Mouse (Mus musculus): ENCODE measurements around the gene Olfm1. TPM values are rescaled to one million over a fixed set of nuclear protein-coding genes. Genes with fewer than 3 reads are reported as not detected.

The Olfm1 gene
- polyA plus RNA-seq, 1 experiment from 2014 or later, result 113 TPM

DNA sequence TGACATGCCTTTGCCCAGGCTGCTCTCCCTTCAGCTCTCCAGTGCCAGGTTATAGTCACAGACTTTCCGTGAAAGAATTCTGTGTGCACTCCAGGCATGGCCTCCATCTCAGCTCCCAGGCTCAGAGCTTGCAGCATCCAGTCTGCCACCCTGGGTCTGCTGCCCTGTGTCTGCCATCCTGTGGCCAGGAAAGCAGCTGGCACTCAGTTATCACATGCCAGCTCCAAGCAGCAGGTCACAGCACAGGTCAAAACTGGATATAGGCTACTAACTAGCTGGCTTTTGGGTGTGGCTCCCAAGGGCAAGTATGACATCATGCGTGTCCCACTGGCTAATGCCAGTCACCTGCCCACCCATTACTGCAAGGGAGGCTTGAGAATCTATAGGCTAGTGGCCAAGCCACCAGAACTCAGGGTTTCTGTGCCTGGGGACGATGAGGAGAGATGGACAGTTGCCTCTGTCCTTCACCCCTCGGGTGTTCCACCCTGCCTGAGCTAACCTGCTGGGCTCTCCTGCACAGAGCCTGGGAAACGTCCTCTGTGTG is 53.4 kb downstream of the Olfm1 start:
- peaks cover 15% of the 10 kb centered on the region for H3K4me1 ChIP-seq (replicated peaks)
- no peaks in the 10 kb centered on the region; the same call in 1 of the 2 replicates for H3K27me3 ChIP-seq (ENCODE audit: insufficient read depth, poor library complexity, severe bottlenecking)
- H3K36me3 ChIP-seq, result no peaks in the 10 kb centered on the region
- WGBS, result 76% methylated on average over 5 of the region's 5 CpGs
- no peaks in the 10 kb centered on the region for H3K9me3 ChIP-seq
- no peak overlapping the region; the same call in 1 of the 2 replicates for H3K27ac ChIP-seq
- no peak overlapping the region for H3K4me3 ChIP-seq
- DNase-seq (ENCODE audit: low spot score), result no peak

DNA sequence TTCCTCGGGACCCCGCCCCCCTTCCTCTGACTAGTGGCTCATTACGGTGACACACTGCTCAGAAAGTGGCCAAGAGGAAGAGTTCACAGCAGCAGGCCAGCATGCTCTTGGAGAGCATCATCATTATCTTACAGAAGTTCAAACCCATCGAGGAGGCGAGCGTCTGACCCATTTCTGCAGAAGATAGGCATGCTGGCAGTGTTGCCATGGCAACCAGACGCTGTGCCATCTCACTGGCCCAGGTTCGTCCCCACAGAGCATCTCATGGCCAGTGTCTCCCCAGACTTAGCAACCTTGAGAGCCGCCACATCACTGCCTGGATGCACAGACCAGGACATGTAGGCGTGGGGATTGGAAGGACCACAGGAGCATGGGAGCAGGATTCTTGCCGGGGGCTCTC is 54.3 kb downstream of the Olfm1 start:
- DNase-seq (ENCODE audit: low spot score), result no peak
- Histone ChIP-seq H3K4me3 (no peak overlapping the region), H3K4me1 (replicated peaks) (peaks cover 19% of the 10 kb centered on the region), H3K27me3 (ENCODE audit: insufficient read depth, poor library complexity, severe bottlenecking) (no peaks in the 10 kb centered on the region; the same call in 1 of the 2 replicates), H3K27ac (no peak overlapping the region), H3K36me3 (no peaks in the 10 kb centered on the region), H3K9me3 (no peaks in the 10 kb centered on the region)
- WGBS, result 80% methylated on average over 11 of the region's 11 CpGs

- no peak for DNase-seq (ENCODE audit: low spot score)
- WGBS, result 74% methylated on average over 4 of the region's 4 CpGs
These were observed 59.8 kb downstream of the Olfm1 start for GRCm38 (mm10) chr2:28252554-28252953.

DNA sequence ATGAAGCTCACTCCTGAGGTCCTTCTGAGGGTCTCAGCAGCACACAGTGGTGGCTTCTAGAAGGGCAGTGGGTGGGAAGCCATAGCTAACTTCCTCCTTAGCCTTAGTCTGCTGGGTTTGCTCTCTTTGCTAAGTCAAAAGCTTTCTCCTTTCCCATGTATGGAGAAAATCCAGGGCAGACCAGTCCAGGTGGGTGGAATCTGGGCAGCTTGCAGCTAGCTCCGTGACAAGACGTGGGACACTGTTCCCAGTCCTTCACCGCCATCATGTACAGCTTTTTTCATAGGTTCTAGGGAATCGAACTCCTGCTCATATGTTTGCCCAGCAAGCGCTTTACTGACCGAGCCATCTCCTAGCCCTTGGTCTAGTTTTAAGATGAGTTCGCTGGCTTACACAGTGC is 63.2 kb downstream of the Olfm1 start:
- no peak for DNase-seq (ENCODE audit: low spot score)
- Histone ChIP-seq H3K9me3 (no peaks in the 10 kb centered on the region), H3K27ac (no peak overlapping the region), H3K27me3 (ENCODE audit: insufficient read depth, poor library complexity, severe bottlenecking) (no peaks in the 10 kb centered on the region; the same call in none of the 2 replicates), H3K36me3 (no peaks in the 10 kb centered on the region), H3K4me1 (replicated peaks) (peaks cover 36% of the 10 kb centered on the region), H3K4me3 (no peak overlapping the region)
- WGBS, result 92% methylated on average over 7 of the region's 7 CpGs

More at GRCm38 (mm10) chr2:28252554-28252953, 59.8 kb downstream of the Olfm1 start:
- no peaks in the 10 kb centered on the region; the same call in none of the 2 replicates for H3K27me3 ChIP-seq (ENCODE audit: insufficient read depth, poor library complexity, severe bottlenecking)
- no peaks in the 10 kb centered on the region for H3K9me3 ChIP-seq
- H3K4me1 ChIP-seq (replicated peaks), result peaks cover 35% of the 10 kb centered on the region
- no peaks in the 10 kb centered on the region for H3K36me3 ChIP-seq
- no peak overlapping the region for H3K4me3 ChIP-seq
- H3K27ac ChIP-seq, result no peak overlapping the region

DNA sequence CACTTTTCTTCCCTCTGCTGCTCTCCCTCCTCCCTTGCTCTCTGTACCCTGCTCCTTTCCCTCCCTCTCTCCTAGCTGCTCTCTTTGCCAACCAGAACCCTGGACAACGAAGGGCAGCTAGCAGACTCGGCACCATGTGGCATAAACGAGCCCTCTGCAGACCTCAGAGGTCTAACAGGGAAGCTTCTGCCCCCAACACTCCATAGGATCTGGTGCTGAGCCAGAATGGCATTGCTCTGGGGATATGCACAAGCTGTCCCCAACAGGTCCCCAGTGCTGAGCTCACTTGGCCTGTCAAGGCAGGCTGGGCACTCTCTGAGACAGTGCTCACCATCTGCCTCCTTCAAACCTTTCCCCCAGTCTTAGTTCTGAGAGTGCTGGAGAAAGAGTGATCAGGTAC is 68.6 kb downstream of the Olfm1 start:
- H3K27ac ChIP-seq, result no peak overlapping the region
- 84% methylated on average over 3 of the region's 3 CpGs for WGBS
- H3K27me3 ChIP-seq (ENCODE audit: insufficient read depth, poor library complexity, severe bottlenecking), result no peaks in the 10 kb centered on the region

GRCm38 (mm10) chr2:28267776-28268275 is 75.0 kb downstream of the Olfm1 start:
- Histone ChIP-seq H3K27me3 (ENCODE audit: insufficient read depth, poor library complexity, severe bottlenecking) (no peaks in the 10 kb centered on the region), H3K27ac (no peak overlapping the region), H3K9me3 (no peaks in the 10 kb centered on the region), H3K4me3 (no peak overlapping the region), H3K4me1 (replicated peaks) (peaks cover 26% of the 10 kb centered on the region), H3K36me3 (no peaks in the 10 kb centered on the region)
- WGBS, result 90% methylated on average over 3 of the region's 3 CpGs
- DNase-seq (ENCODE audit: low spot score), result no peak

More for the DNA sequence above, 68.6 kb downstream of the Olfm1 start:
- no peaks in the 10 kb centered on the region for H3K36me3 ChIP-seq
- H3K4me3 ChIP-seq, result no peak overlapping the region
- DNase-seq (ENCODE audit: low spot score), result no peak
- no peaks in the 10 kb centered on the region for H3K9me3 ChIP-seq
- peaks cover 4% of the 10 kb centered on the region for H3K4me1 ChIP-seq (replicated peaks)

DNA sequence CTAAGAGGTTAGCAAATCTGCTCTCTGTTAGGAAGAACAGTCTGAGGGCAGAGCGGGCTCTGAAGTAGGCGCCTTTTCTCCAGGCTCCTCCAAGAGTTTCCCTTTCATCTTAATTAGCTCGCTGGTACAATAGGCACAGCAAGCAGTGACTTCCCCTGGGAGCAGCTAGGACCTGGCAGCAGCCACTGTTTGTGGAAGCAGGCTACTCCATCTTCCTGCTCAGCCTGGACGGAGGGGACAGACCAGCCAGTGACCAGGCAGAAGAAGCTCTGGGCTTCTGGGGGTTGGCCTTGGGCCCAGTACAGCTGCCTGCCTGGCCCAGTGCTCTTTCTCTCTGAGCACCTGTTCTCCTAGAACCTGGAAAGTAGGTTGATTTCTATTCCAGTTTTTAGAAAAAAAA is 77.8 kb downstream of the Olfm1 start:
- 6% methylated on average over 4 of the region's 4 CpGs for WGBS
- Histone ChIP-seq H3K27me3 (ENCODE audit: insufficient read depth, poor library complexity, severe bottlenecking) (no peaks in the 10 kb centered on the region), H3K4me1 (replicated peaks) (peaks cover 39% of the 10 kb centered on the region), H3K36me3 (no peaks in the 10 kb centered on the region), H3K9me3 (no peaks in the 10 kb centered on the region), H3K27ac (peak overlapping the region; percentile 36; the same call in 1 of the 2 replicates), H3K4me3 (no peak overlapping the region)
- no peak for DNase-seq (ENCODE audit: low spot score)

GRCm38 (mm10) chr2:28272218-28272965 is 79.6 kb downstream of the Olfm1 start:
- H3K4me1 ChIP-seq (replicated peaks), result peaks cover 44% of the 10 kb centered on the region
- no peaks in the 10 kb centered on the region for H3K27me3 ChIP-seq (ENCODE audit: insufficient read depth, poor library complexity, severe bottlenecking)
- WGBS, result 84% methylated on average over 11 of the region's 11 CpGs
- no peaks in the 10 kb centered on the region for H3K9me3 ChIP-seq
- peak overlapping the region; percentile 50; the same call in 1 of the 2 replicates for H3K27ac ChIP-seq
- no peak for DNase-seq (ENCODE audit: low spot score)
- H3K4me3 ChIP-seq, result no peak overlapping the region
- H3K36me3 ChIP-seq, result no peaks in the 10 kb centered on the region

DNA sequence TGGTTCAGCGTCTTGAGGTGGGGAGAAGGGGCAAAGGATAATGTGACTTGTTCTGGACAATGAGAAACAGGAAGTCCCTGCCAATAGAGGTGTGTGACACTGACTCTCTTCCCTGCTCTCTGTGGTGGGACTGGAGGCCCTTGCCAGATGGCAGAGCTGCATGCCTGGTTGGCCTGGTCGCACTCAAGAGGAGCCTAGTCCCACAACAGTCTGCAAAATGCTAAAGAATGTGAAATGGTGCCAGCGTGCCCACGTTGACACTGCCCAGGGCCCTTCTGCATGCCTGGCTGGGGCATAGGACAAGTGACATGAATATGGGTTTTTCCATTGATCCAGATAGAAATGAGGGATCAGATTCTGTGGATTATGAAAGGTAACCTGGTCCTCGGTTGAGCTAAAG is 81.2 kb downstream of the Olfm1 start:
- H3K9me3 ChIP-seq, result no peaks in the 10 kb centered on the region
- H3K27ac ChIP-seq, result no peak overlapping the region
- peaks cover 59% of the 10 kb centered on the region for H3K4me1 ChIP-seq (replicated peaks)
- no peaks in the 10 kb centered on the region for H3K36me3 ChIP-seq
- H3K27me3 ChIP-seq (ENCODE audit: insufficient read depth, poor library complexity, severe bottlenecking), result no peaks in the 10 kb centered on the region
- no peak overlapping the region for H3K4me3 ChIP-seq
- no peak for DNase-seq (ENCODE audit: low spot score)
- WGBS, result 89% methylated on average over 5 of the region's 5 CpGs

DNA sequence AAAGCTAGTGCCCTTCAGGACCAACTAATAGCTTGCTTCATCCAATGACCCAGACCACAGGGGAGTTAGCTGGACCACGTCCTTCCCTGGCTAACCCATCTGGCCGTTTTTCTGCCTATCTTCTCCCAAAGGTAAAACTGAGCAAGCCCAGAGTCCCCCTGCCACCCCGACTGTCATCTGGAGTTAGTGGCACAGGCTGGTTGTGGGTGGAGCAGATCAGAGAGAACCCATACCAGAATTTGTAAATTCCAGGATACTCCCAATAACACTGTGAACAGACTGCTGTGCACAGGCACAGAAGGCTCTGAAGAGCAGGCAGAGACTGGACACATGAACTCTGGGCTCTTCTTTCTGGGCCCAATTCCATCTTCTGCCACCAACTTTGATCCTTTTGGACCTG is 82.6 kb downstream of the Olfm1 start:
- Histone ChIP-seq H3K27ac (no peak overlapping the region; the same call in 1 of the 2 replicates), H3K4me3 (no peak overlapping the region), H3K36me3 (no peaks in the 10 kb centered on the region), H3K9me3 (no peaks in the 10 kb centered on the region), H3K27me3 (ENCODE audit: insufficient read depth, poor library complexity, severe bottlenecking) (no peaks in the 10 kb centered on the region), H3K4me1 (replicated peaks) (peaks cover 56% of the 10 kb centered on the region)
- 75% methylated on average over 3 of the region's 3 CpGs for WGBS
- no peak for DNase-seq (ENCODE audit: low spot score)

- H3K4me1 ChIP-seq (replicated peaks), result peaks cover 30% of the 10 kb centered on the region
- 0 out of 2 replicates have a peak overlapping the region, but pooled peaks have one; percentile 50 for H3K27ac ChIP-seq
- no peaks in the 10 kb centered on the region for H3K27me3 ChIP-seq (ENCODE audit: insufficient read depth, poor library complexity, severe bottlenecking)
- no peaks in the 10 kb centered on the region for H3K36me3 ChIP-seq
- H3K4me3 ChIP-seq, result no peak overlapping the region
- WGBS, result 8% methylated on average over 7 of the region's 7 CpGs
- peak; percentile 78 for DNase-seq (ENCODE audit: low spot score)
- no peaks in the 10 kb centered on the region for H3K9me3 ChIP-seq
These were observed 85.4 kb downstream of the Olfm1 start for GRCm38 (mm10) chr2:28278150-28278549.

- Histone ChIP-seq H3K36me3 (no peaks in the 10 kb centered on the region), H3K27ac (0 out of 2 replicates have a peak overlapping the region, but pooled peaks have one; percentile 50), H3K9me3 (no peaks in the 10 kb centered on the region), H3K4me3 (no peak overlapping the region), H3K27me3 (ENCODE audit: insufficient read depth, poor library complexity, severe bottlenecking) (no peaks in the 10 kb centered on the region), H3K4me1 (replicated peaks) (peaks cover 26% of the 10 kb centered on the region)
- no peak for DNase-seq (ENCODE audit: low spot score)
- WGBS, result 91% methylated on average over 10 of the region's 10 CpGs
These were observed 86.1 kb downstream of the Olfm1 start for GRCm38 (mm10) chr2:28278853-28279252.

All from hindbrain, embryonic 10.5 days (tissue).